Mouse (Mus musculus) ovary, postnatal 10 days (tissue): ENCODE data around the gene Olfr1336.
A peak's percentile ranks its signal among the peaks of the same experiment; 100 is the strongest.
"Not testable (repeated sequence)": the region's sequence is repeated elsewhere in the genome, so short reads cannot be mapped to it uniquely, and the experiment has no call there.

Source experiments
- DNase-seq: peaks from one replicate; pipeline ENCODE4 v3.0.0; 2022; ENCODE audit warnings: low spot score

The Olfr1336 gene

GRCm38 (mm10) chr7:6455868-6456267 lies at the start of gene Olfr1336:
Olfr1336 (plus strand) TSS chr7:6456168.
- no peak for DNase-seq

- DNase-seq, result peak; percentile 88
These were observed 45.9 kb upstream of the Olfr1336 start, which contains the start of gene Gm20715 for GRCm38 (mm10) chr7:6410043-6410442. Gm20715 (plus strand) TSS chr7:6410277.

GRCm38 (mm10) chr7:6414626-6415441 lies 41.1 kb upstream of the Olfr1336 start:
- DNase-seq, result no peak

GRCm38 (mm10) chr7:6415442-6415787 lies 40.6 kb upstream of the Olfr1336 start:
- no peak for DNase-seq

- DNase-seq, result no peak
These were observed 36.1 kb upstream of the Olfr1336 start for GRCm38 (mm10) chr7:6419894-6420293.

- no peak for DNase-seq
These were observed 26.6 kb upstream of the Olfr1336 start for GRCm38 (mm10) chr7:6429381-6429780.

DNA sequence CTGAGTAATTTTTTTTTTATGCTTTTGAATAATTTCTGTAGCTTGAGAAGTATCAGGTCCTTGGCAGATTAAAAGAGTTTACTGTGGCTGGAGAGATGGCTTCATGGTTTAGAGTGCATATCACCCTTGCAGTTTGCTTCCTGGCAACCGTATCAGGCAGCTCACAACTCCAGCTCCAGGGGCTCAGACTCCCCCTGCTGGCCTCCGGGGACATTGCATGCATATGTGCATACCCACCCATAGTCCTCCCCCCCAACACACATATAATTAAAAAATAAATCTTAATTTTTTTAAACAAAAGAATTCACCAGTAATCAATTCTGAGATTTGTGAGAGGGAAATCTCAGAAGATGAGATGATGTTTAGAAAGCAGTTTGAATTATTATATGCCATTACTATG lies 25.6 kb upstream of the Olfr1336 start:
- DNase-seq, result no peak

GRCm38 (mm10) chr7:6438388-6438787 lies 17.6 kb upstream of the Olfr1336 start, which contains the start of gene Olfr1344:
Olfr1344 (plus strand) TSS chr7:6438688.
- no peak for DNase-seq

DNA sequence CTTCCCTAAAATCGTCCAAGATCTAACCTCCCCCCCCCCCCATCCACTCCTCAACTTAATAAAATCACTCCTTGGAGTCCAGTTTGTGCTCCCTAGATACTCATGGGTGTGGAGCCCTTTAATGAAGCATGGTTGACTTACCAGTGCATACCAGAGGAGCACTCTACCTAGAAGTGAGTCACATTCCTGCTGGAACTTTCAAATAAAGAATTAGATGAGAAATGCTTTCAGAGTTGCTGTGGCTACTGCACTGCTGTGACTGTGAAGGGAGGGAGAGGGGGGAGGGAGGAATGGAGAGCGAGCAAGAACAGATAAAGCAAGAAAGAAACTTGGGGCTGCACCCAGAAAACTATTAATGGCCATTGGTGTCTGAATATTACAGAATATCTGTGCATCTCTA lies 14.8 kb upstream of the Olfr1336 start:
- DNase-seq, result no peak

DNA sequence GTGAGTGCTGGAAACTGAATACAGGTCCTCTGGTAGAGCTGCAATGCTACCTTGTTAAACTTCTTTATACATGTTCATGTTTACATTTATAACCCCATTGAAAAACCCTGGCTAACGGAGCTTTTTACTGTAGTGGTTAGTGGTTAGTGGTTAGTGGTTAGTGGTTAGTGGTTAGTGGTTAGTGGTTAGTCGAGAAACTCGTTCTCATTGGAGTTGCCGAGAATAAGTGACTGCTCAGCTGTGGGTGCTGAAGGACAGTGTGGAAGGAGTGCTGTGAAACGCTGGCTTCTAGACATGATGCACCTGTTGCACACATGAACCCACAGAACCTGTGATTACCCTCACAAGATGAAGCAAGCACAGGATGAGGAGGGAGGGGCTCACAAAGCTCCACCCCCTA lies 8.2 kb upstream of the Olfr1336 start:
- DNase-seq, result no peak

- no peak for DNase-seq
These were observed 431 bp downstream of the Olfr1336 start for GRCm38 (mm10) chr7:6456399-6456798.

GRCm38 (mm10) chr7:6466951-6467350 lies 11.0 kb downstream of the Olfr1336 start, which contains the start of gene Olfr1346:
Olfr1346 (plus strand) TSS chr7:6467101.
- DNase-seq, result no peak

DNA sequence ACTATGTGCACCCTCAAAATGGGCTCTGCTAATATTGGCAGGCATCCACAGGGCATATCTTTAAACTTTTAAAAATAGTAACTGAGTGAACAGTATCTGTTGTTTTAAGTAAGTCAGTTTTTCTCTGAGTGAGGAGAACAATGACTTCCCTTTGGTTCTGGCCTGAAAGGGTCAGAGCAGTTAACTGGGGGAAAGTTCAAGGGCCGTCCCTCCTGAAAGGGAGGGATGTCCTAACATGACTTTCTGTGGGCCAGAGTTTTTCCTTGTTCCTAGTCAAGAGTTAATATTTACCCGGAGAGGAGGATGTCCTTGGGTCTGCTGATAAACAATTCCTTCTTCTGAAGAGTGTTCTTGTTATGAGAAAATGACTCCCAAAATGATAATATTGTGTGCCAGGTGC lies 21.7 kb downstream of the Olfr1336 start:
- DNase-seq, result not testable (repeated sequence)

DNA sequence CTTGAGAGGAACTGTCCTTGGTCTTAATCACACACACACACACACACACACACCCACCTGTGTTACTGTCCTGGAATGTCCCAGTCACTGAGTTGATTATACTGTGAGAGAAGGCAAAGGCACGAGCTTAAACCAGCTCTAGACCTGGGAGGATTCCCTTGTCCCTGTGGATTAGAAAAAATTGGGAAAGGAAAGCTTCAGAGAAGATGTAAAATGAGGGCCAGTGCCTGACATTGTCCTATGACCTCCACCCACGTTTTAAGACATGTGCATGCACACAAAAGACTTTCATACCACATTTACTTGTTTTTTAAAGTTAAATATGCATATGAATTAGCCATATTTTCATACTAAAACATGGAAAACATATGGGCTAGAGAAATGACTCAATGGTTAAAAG lies 30.9 kb downstream of the Olfr1336 start, which contains the start of gene Olfr5:
Olfr5 (minus strand) TSS at position 101 of the 400 bp plus-strand sequence.
- no peak for DNase-seq

GRCm38 (mm10) chr7:6499655-6500054 lies 43.7 kb downstream of the Olfr1336 start, which contains the start of gene Olfr1347:
Olfr1347 (minus strand) TSS chr7:6499755.
- DNase-seq, result no peak

DNA sequence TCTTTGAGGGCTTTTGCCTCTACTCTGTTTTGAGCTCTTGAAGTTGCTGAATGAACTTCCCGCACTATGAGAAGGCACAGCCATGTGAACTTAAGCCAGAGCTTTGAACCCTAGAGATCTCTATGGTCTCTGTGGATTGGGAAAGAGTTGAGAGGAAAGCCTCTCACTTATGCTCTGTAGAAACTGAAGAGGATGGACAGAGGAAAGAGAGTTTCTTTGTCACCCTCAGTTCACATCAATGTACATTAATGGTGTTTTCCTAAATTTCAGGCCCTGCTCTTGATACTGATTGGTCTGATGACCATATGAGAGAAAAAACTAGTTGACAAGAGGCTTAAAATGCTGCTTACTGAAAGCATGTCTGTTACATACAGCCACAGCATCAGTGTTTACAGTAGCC lies 52.7 kb downstream of the Olfr1336 start, which contains the start of gene Olfr1348:
Olfr1348 (minus strand) TSS at position 101 of the 400 bp plus-strand sequence.
- no peak for DNase-seq
